Mouse (Mus musculus): ENCODE data around the gene Cmtm1. TPM values are rescaled to one million over a fixed set of nuclear protein-coding genes. Genes with fewer than 3 reads are reported as not detected.
"Not testable (repeated sequence)": the region's sequence is repeated elsewhere in the genome, so short reads cannot be mapped to it uniquely, and the experiment has no call there.

Gene Cmtm1
- polyA plus RNA-seq, 1 experiment from 2014 or later, result not detected

DNA sequence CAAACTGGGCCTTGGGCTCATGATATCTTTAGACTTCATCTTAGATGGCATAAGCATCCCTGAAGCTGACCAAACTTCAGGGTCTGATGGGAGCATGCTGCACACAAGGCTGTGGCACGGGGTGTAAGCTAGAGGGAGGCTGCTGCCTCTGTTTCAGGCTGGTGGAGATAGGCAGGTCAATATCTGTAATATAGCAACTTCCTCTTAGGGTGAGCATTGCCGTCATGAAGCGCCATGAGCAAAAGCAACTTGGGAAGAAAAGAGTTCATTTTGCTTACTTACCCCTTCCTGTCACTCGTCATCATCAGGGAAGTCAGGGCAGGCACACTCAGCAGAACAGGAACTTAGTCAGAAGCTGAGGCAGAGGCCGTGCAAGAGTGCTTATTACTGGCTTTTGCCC, 23.8 kb upstream of the Cmtm1 start:
- Histone ChIP-seq H3K9me3 (ENCODE audit: control insufficient read depth, low read length) (no peaks in the 10 kb centered on the region), H3K4me3 (ENCODE audit: low read depth, low read length) (no peak overlapping the region), H3K9ac (replicated peaks; ENCODE audit: low read depth, low read length) (no peak overlapping the region), H3K27me3 (ENCODE audit: control insufficient read depth, insufficient read depth, low read length) (no peaks in the 10 kb centered on the region), H3K36me3 (ENCODE audit: control insufficient read depth, insufficient read depth, low read length) (no peaks in the 10 kb centered on the region), H3K4me1 (ENCODE audit: control insufficient read depth, insufficient read depth, low read length) (no peaks in the 10 kb centered on the region), H3K27ac (ENCODE audit: low read depth, low read length) (no peak overlapping the region), H3K4me2 (ENCODE audit: low read depth, low read length) (no peak overlapping the region)
- ATAC-seq (ENCODE audit: low read depth), result no peak
- 78% methylated on average over 5 of the region's 5 CpGs for WGBS

DNA sequence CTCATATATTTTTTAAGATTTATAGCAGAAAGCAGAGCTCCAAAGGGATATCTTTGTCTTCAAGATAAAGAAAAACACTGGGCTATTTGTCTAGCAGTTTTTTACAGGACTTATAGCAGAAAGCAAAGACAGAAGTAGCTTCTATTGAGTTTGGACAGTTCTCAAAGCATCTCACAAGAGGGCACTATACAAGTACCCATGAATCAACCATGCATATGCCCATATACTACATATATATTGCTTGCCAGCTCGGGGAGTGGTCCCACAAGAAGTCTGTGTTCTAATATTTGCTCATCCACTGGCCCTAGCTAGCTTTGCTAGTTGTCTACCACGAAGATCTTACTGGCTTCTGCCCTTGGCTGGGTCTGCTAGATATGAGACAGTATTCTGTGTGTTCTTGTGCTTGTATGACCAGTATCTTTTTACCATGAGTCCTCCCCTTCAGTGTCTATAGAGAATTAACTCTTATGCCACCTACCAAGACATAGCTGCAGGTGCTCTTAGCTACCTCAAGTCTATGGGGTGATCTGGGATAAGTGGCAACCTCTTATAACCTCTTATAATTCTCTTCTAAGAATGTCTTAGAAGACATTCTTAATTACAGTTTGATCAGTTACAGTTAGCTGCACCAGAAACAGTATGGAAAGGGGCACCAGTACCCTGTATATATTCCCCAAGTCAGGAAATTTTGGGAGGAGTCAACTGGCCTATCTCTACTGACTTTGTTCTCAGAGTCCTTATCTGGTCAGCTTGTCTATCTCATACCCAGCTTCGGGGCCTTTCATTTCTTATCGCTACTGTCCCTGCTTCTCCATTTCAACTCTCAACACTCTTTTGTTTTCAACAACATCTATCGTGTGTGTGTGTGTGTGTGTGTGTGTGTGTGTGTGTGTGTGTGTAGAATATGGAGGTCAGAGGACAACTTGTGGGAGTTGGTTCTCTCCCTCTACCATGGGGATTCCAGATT, 23.0 kb upstream of the Cmtm1 start:
- no peaks in the 10 kb centered on the region for H3K27me3 ChIP-seq (ENCODE audit: control insufficient read depth, insufficient read depth, low read length)
- H3K4me3 ChIP-seq (ENCODE audit: low read depth, low read length), result no peak overlapping the region
- no peaks in the 10 kb centered on the region for H3K4me1 ChIP-seq (ENCODE audit: control insufficient read depth, insufficient read depth, low read length)
- no peaks in the 10 kb centered on the region for H3K36me3 ChIP-seq (ENCODE audit: control insufficient read depth, insufficient read depth, low read length)
- H3K9ac ChIP-seq (replicated peaks; ENCODE audit: low read depth, low read length), result no peak overlapping the region
- WGBS, result 79% methylated on average over 5 of the region's 5 CpGs
- H3K9me3 ChIP-seq (ENCODE audit: control insufficient read depth, low read length), result no peaks in the 10 kb centered on the region
- no peak overlapping the region for H3K4me2 ChIP-seq (ENCODE audit: low read depth, low read length)
- no peak for ATAC-seq (ENCODE audit: low read depth)
- H3K27ac ChIP-seq (ENCODE audit: low read depth, low read length), result no peak overlapping the region

DNA sequence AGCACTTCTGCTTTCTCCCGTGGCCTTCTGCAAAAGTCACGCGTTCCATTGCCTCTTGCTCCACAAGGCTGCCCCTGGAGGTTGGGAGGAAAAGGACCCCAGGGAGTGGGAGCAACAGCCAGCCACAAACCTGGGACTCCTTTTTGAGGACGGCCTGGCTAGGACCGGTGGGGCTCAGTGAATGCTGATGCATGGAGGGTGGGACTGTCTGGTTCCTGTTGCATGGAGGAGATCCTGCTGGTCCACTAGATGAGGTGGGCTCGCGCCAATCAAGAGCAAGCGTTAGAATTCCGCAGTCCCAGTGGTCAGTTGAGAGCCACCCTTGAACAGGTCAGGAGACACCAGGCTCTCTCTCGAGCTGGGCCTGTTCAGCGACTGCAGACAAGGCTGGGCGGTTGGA, 12.0 kb upstream of the Cmtm1 start, which contains the start of gene Cmtm2b:
TSS of gene Cmtm2b (plus strand) at position 301 of the 400 bp plus-strand sequence.
- H3K27ac ChIP-seq (ENCODE audit: low read depth, low read length); H3K4me3 ChIP-seq (ENCODE audit: low read depth, low read length); H3K9me3 ChIP-seq (ENCODE audit: control insufficient read depth, low read length); ATAC-seq (ENCODE audit: low read depth); H3K36me3 ChIP-seq (ENCODE audit: control insufficient read depth, insufficient read depth, low read length); H3K4me1 ChIP-seq (ENCODE audit: control insufficient read depth, insufficient read depth, low read length); H3K9ac ChIP-seq (replicated peaks; ENCODE audit: low read depth, low read length); H3K4me2 ChIP-seq (ENCODE audit: low read depth, low read length); H3K27me3 ChIP-seq (ENCODE audit: control insufficient read depth, insufficient read depth, low read length): not testable (repeated sequence)
- 88% methylated on average over 12 of the region's 12 CpGs for WGBS

DNA sequence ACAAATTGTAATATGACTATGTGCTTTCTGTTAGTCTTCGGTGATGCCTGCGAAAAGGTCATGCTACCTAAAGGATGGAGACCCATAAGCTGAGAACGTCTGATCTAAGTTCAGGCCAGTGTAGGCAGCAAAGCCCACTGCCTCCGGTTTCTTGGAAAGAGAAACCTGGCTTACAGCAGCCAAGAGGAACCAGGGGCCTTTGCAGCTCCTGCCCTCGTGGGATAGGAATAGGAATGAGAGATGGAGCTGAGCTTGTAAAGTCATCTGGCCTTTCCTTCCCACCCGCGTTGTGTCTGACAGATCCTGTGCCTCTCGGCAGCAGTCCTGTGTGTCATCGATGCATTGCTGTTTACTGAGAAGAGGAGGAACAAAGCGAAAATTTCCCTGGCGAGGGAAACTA, 11.3 kb upstream of the Cmtm1 start, which contains the start of gene Gm11020:
TSS of gene Gm11020 (plus strand) at position 301 of the 400 bp plus-strand sequence.
- not testable (repeated sequence) for H3K27me3 ChIP-seq (ENCODE audit: control insufficient read depth, insufficient read depth, low read length); H3K4me2 ChIP-seq (ENCODE audit: low read depth, low read length); H3K27ac ChIP-seq (ENCODE audit: low read depth, low read length); H3K4me3 ChIP-seq (ENCODE audit: low read depth, low read length); H3K36me3 ChIP-seq (ENCODE audit: control insufficient read depth, insufficient read depth, low read length); ATAC-seq (ENCODE audit: low read depth); H3K9ac ChIP-seq (replicated peaks; ENCODE audit: low read depth, low read length); H3K4me1 ChIP-seq (ENCODE audit: control insufficient read depth, insufficient read depth, low read length); H3K9me3 ChIP-seq (ENCODE audit: control insufficient read depth, low read length)
- WGBS, result 87% methylated on average over 9 of the region's 11 CpGs

DNA sequence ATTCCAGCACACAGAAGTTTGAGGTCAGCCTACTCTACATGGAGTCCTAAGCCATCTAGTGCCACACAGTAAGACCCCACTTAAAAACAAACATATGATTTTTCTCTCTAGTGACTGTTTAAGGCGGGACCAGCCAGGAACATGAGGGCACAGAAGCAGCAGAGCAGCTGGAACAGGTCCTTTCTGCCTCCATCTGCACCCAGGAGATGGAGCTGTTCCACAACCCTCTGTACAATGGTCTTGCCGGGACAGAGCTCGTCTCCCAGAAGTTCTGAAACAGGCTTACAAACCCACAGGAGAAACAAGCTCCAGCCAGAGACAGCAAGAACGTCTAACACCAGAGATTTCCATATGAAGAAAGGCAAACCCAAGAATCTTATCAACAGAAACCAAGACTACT, 3.4 kb upstream of the Cmtm1 start:
- Histone ChIP-seq H3K36me3 (ENCODE audit: control insufficient read depth, insufficient read depth, low read length) (no peaks in the 10 kb centered on the region), H3K4me2 (ENCODE audit: low read depth, low read length) (no peak overlapping the region), H3K9ac (replicated peaks; ENCODE audit: low read depth, low read length) (no peak overlapping the region), H3K27me3 (ENCODE audit: control insufficient read depth, insufficient read depth, low read length) (no peaks in the 10 kb centered on the region), H3K4me3 (ENCODE audit: low read depth, low read length) (no peak overlapping the region), H3K9me3 (ENCODE audit: control insufficient read depth, low read length) (no peaks in the 10 kb centered on the region), H3K27ac (ENCODE audit: low read depth, low read length) (no peak overlapping the region), H3K4me1 (ENCODE audit: control insufficient read depth, insufficient read depth, low read length) (no peaks in the 10 kb centered on the region)
- ATAC-seq (ENCODE audit: low read depth), result no peak
- WGBS, result 72% methylated on average over 4 of the region's 4 CpGs

DNA sequence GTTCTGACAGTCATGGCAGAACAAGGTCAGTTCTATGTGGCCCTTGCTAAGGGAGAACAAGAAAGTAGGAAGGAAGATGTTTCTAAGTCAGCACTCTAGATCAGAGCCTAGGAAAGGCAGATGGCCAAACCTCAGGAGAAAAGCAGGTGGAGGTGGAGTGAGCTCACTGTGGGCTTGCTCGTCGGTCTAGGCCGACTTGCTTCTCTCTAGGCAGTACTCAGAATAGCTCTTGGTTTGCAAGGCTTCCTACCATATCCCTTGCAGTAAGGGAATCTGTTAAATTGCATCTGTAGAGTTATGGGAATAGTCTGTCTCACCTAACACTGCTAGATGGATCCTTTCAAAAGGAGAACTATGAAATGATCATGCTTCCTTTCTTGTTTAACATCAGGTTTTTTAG, 2.1 kb upstream of the Cmtm1 start:
- H3K4me2 ChIP-seq (ENCODE audit: low read depth, low read length); H3K4me3 ChIP-seq (ENCODE audit: low read depth, low read length); H3K9ac ChIP-seq (replicated peaks; ENCODE audit: low read depth, low read length); H3K9me3 ChIP-seq (ENCODE audit: control insufficient read depth, low read length); H3K27me3 ChIP-seq (ENCODE audit: control insufficient read depth, insufficient read depth, low read length); H3K27ac ChIP-seq (ENCODE audit: low read depth, low read length); H3K36me3 ChIP-seq (ENCODE audit: control insufficient read depth, insufficient read depth, low read length); ATAC-seq (ENCODE audit: low read depth); H3K4me1 ChIP-seq (ENCODE audit: control insufficient read depth, insufficient read depth, low read length): not testable (repeated sequence)
- WGBS, result 88% methylated on average over 3 of the region's 3 CpGs

DNA sequence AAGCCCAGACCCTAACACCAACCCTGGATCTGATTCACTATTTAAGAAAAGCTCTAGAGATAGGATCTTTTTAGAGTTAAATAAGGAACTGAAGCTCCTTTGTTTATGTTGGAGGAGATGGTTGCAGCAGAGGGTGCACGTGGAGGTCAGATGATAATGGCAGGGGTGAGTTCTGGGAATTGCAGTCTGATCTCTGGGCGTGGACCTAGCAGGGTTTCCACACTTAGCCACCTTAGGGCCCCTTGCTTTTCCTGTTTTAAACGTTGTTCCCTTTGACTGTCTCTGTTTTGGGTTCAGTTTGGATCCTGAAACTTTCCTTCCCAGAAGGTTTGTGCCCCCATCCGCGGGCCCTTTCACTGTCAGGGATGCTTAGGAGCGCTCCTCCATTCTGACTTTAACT, 1.6 kb downstream of the Cmtm1 start:
- not testable (repeated sequence) for H3K9ac ChIP-seq (replicated peaks; ENCODE audit: low read depth, low read length); H3K36me3 ChIP-seq (ENCODE audit: control insufficient read depth, insufficient read depth, low read length); H3K9me3 ChIP-seq (ENCODE audit: control insufficient read depth, low read length); ATAC-seq (ENCODE audit: low read depth); H3K27me3 ChIP-seq (ENCODE audit: control insufficient read depth, insufficient read depth, low read length); H3K27ac ChIP-seq (ENCODE audit: low read depth, low read length); H3K4me3 ChIP-seq (ENCODE audit: low read depth, low read length); H3K4me1 ChIP-seq (ENCODE audit: control insufficient read depth, insufficient read depth, low read length); H3K4me2 ChIP-seq (ENCODE audit: low read depth, low read length)
- WGBS, result 40% methylated on average over 6 of the region's 6 CpGs

DNA sequence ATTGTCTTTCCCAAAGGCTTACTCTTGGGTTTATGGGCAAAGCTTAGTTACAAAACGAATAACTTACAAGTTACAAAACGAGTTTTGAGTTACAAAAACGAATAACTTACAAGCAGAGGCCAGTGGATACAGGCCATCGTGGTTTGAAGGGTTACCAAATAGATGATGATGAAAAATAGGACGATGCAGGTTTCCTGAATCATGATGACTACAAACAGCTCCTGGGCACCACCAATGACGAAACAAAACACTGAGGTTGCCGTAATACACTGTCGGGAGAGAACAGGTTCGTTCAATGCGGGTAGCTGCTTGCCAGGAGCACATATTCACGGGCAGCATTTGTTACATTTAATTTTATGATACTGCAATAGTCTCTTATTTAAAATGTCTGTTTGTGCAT, 5.0 kb downstream of the Cmtm1 start:
- no peak overlapping the region for H3K9ac ChIP-seq (replicated peaks; ENCODE audit: low read depth, low read length)
- H3K36me3 ChIP-seq (ENCODE audit: control insufficient read depth, insufficient read depth, low read length), result no peaks in the 10 kb centered on the region
- H3K4me1 ChIP-seq (ENCODE audit: control insufficient read depth, insufficient read depth, low read length), result no peaks in the 10 kb centered on the region
- H3K4me2 ChIP-seq (ENCODE audit: low read depth, low read length), result no peak overlapping the region
- 91% methylated on average over 11 of the region's 11 CpGs for WGBS
- no peak overlapping the region for H3K4me3 ChIP-seq (ENCODE audit: low read depth, low read length)
- H3K9me3 ChIP-seq (ENCODE audit: control insufficient read depth, low read length), result no peaks in the 10 kb centered on the region
- no peak overlapping the region for H3K27ac ChIP-seq (ENCODE audit: low read depth, low read length)
- H3K27me3 ChIP-seq (ENCODE audit: control insufficient read depth, insufficient read depth, low read length), result no peaks in the 10 kb centered on the region
- no peak for ATAC-seq (ENCODE audit: low read depth)

DNA sequence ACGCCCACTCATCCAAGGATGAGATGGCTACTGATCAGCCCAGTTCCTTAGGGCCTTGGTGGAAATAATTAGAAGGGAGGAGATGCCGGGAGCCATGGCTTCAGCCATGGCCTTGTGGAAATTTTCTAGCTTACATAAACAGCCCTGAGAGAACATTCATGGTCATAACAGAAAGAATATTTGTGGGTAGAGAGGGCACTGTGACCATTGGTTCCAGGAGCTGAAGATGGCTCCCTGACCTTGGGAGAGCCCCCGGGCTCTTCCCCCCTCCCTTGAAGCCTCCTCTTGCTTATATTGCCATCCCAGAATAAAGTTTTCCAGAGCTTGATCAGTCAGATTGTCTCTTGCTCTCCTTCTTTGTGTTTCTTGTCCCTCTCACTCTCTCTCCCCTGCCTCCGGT, 7.4 kb downstream of the Cmtm1 start:
- H3K27ac ChIP-seq (ENCODE audit: low read depth, low read length); H3K36me3 ChIP-seq (ENCODE audit: control insufficient read depth, insufficient read depth, low read length); H3K27me3 ChIP-seq (ENCODE audit: control insufficient read depth, insufficient read depth, low read length); H3K4me3 ChIP-seq (ENCODE audit: low read depth, low read length); H3K4me2 ChIP-seq (ENCODE audit: low read depth, low read length); H3K9ac ChIP-seq (replicated peaks; ENCODE audit: low read depth, low read length); ATAC-seq (ENCODE audit: low read depth); H3K9me3 ChIP-seq (ENCODE audit: control insufficient read depth, low read length); H3K4me1 ChIP-seq (ENCODE audit: control insufficient read depth, insufficient read depth, low read length): not testable (repeated sequence)
- WGBS, result 95% methylated on average over 4 of the region's 4 CpGs
